Mouse (Mus musculus) spleen, adult 2 months (tissue): ENCODE measurements around the gene Notch4.

Source experiments
- CTCF ChIP-seq: fragments of 200-500 bp; IDR thresholded peaks from 2 replicates; pipeline ENCODE4 v1.5.1; 2011; ENCODE audit warnings: mild to moderate bottlenecking, inconsistent platforms; ENCODE audit not compliant: insufficient read depth, insufficient read length, insufficient replicate concordance; ENCODE audit errors: extremely low read depth
- POLR2A ChIP-seq: fragments of 200-500 bp; IDR thresholded peaks from 2 replicates; pipeline ENCODE4 v1.6.1; 2011; ENCODE audit warnings: low read depth, low read length, inconsistent platforms

DNA sequence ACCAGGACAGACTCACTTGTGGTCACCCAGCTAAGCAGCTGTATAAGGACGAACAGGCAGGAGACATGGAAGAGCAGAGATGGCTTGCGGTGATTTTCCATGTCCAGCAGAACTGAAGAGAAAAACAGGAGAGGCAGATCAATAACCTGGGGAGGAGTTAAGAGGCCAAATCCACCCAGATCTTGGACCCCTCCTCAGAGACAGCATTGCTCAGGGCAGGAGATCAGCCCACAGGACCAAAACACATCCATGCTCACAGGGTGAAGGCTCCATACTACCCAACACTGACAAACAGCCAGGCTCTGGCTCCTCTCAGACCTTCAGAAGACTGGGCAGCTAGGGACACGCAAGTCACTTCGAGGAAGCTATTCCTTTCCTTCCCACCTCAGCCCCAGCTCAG lies 46.8 kb upstream of the Notch4 start, which contains the start of gene Btnl6:
- TF ChIP-seq CTCF (no peak), POLR2A (no peak)
